Mouse (Mus musculus): Measurements from ENCODE around the gene Fgfr2. TPM values are rescaled to one million over a fixed set of nuclear protein-coding genes. Genes with fewer than 3 reads are reported as not detected.

Gene Fgfr2
- polyA plus RNA-seq, 1 experiment, result 3.0 TPM

GRCm38 (mm10) chr7:130834958-130835861 is 2287.9 kb downstream of the Fgfr2 start:
- H3K27me3 ChIP-seq (ENCODE audit: control insufficient read depth, insufficient read depth, low read length), result no peaks in the 10 kb centered on the region
- no peak overlapping the region for H3K27ac ChIP-seq (ENCODE audit: control insufficient read depth, insufficient read depth, low read depth, low read length)
- H3K4me1 ChIP-seq (ENCODE audit: control insufficient read depth, insufficient read depth, low read length), result no peaks in the 10 kb centered on the region; the same call in 1 of the 2 replicates

GRCm38 (mm10) chr7:130834299-130834698 is 2288.9 kb downstream of the Fgfr2 start:
- no peak overlapping the region for H3K4me3 ChIP-seq (ENCODE audit: control insufficient read depth, low read depth, low read length)
- TF ChIP-seq POLR2A (IDR thresholded peaks at IDR 0.05; ENCODE audit: control insufficient read depth, low read depth, low read length), result no peak
- no peak for TF ChIP-seq CTCF (IDR thresholded peaks at IDR 0.05; ENCODE audit: control insufficient read depth, insufficient read depth, insufficient replicate concordance, low read depth, low read length)

More at GRCm38 (mm10) chr7:130834958-130835861, 2287.9 kb downstream of the Fgfr2 start:
- TF ChIP-seq CTCF (IDR thresholded peaks at IDR 0.05; ENCODE audit: control insufficient read depth, insufficient read depth, insufficient replicate concordance, low read depth, low read length) (no peak), POLR2A (IDR thresholded peaks at IDR 0.05; ENCODE audit: control insufficient read depth, low read depth, low read length) (no peak)
- Histone ChIP-seq H3K4me3 (ENCODE audit: control insufficient read depth, low read depth, low read length) (no peak overlapping the region), H3K36me3 (ENCODE audit: control insufficient read depth, insufficient read depth, low read length) (no peaks in the 10 kb centered on the region)

DNA sequence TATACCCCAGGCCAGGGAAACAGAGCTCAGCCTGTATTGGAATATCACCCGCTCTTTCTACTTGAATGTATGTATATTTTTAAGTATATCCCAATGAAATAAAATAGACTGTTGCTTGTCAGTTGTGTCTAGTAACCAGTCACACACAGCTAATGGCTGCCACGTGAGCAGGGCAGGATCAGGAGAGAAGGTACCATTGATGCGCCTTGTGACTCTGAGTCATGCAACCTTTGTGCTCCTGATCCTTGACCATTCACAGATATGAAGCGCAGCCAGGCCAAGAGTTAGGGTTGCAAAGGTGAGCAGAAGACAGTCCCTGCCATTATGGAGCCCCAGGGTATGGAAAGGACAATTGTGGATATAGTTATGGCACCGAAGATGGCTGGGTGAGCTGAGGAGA is 2291.6 kb downstream of the Fgfr2 start:
- Histone ChIP-seq H3K4me3 (ENCODE audit: control insufficient read depth, low read depth, low read length) (no peak overlapping the region), H3K27me3 (ENCODE audit: control insufficient read depth, insufficient read depth, low read length) (no peaks in the 10 kb centered on the region), H3K36me3 (ENCODE audit: control insufficient read depth, insufficient read depth, low read length) (no peaks in the 10 kb centered on the region), H3K4me1 (ENCODE audit: control insufficient read depth, insufficient read depth, low read length) (no peaks in the 10 kb centered on the region; the same call in 1 of the 2 replicates), H3K27ac (ENCODE audit: control insufficient read depth, insufficient read depth, low read depth, low read length) (no peak overlapping the region)
- TF ChIP-seq CTCF (IDR thresholded peaks at IDR 0.05; ENCODE audit: control insufficient read depth, insufficient read depth, insufficient replicate concordance, low read depth, low read length) (no peak), POLR2A (IDR thresholded peaks at IDR 0.05; ENCODE audit: control insufficient read depth, low read depth, low read length) (no peak)

More at GRCm38 (mm10) chr7:130834299-130834698, 2288.9 kb downstream of the Fgfr2 start:
- H3K4me1 ChIP-seq (ENCODE audit: control insufficient read depth, insufficient read depth, low read length), result no peaks in the 10 kb centered on the region; the same call in 1 of the 2 replicates
- no peak overlapping the region for H3K27ac ChIP-seq (ENCODE audit: control insufficient read depth, insufficient read depth, low read depth, low read length)
- H3K27me3 ChIP-seq (ENCODE audit: control insufficient read depth, insufficient read depth, low read length), result no peaks in the 10 kb centered on the region
- no peaks in the 10 kb centered on the region for H3K36me3 ChIP-seq (ENCODE audit: control insufficient read depth, insufficient read depth, low read length)

DNA sequence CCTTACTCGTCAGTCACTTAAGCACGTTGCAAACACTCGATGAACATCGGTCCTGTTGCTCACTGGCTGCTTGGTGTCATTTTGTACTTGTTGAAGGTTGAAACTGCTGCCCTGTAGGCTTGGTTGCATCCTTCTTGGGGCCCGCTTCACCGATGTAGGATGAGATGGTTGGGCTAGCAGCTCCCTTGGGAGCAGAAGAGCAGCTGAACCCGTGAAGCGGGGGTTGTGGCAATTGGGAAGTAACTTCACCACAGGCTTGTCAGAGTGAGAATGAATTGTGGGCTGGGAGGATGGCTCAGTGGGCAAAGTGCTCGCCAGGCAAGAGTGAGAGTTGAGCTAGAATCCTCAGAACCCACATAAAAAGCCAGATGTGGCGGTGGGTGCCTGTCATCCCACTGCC is 2294.7 kb downstream of the Fgfr2 start:
- no peaks in the 10 kb centered on the region for H3K27me3 ChIP-seq (ENCODE audit: control insufficient read depth, insufficient read depth, low read length)
- TF ChIP-seq CTCF (IDR thresholded peaks at IDR 0.05; ENCODE audit: control insufficient read depth, insufficient read depth, insufficient replicate concordance, low read depth, low read length), result no peak
- no peak for TF ChIP-seq POLR2A (IDR thresholded peaks at IDR 0.05; ENCODE audit: control insufficient read depth, low read depth, low read length)

GRCm38 (mm10) chr7:130827844-130828403 is 2295.2 kb downstream of the Fgfr2 start:
- Histone ChIP-seq H3K27ac (ENCODE audit: control insufficient read depth, insufficient read depth, low read depth, low read length) (no peak overlapping the region), H3K27me3 (ENCODE audit: control insufficient read depth, insufficient read depth, low read length) (no peaks in the 10 kb centered on the region), H3K36me3 (ENCODE audit: control insufficient read depth, insufficient read depth, low read length) (no peaks in the 10 kb centered on the region), H3K4me1 (ENCODE audit: control insufficient read depth, insufficient read depth, low read length) (no peaks in the 10 kb centered on the region), H3K4me3 (ENCODE audit: control insufficient read depth, low read depth, low read length) (no peak overlapping the region)
- TF ChIP-seq POLR2A (IDR thresholded peaks at IDR 0.05; ENCODE audit: control insufficient read depth, low read depth, low read length), result no peak
- TF ChIP-seq CTCF (IDR thresholded peaks at IDR 0.05; ENCODE audit: control insufficient read depth, insufficient read depth, insufficient replicate concordance, low read depth, low read length), result no peak

More for the DNA sequence above, 2294.7 kb downstream of the Fgfr2 start:
- no peaks in the 10 kb centered on the region for H3K4me1 ChIP-seq (ENCODE audit: control insufficient read depth, insufficient read depth, low read length)
- H3K36me3 ChIP-seq (ENCODE audit: control insufficient read depth, insufficient read depth, low read length), result no peaks in the 10 kb centered on the region
- no peak overlapping the region for H3K4me3 ChIP-seq (ENCODE audit: control insufficient read depth, low read depth, low read length)
- H3K27ac ChIP-seq (ENCODE audit: control insufficient read depth, insufficient read depth, low read depth, low read length), result no peak overlapping the region

GRCm38 (mm10) chr7:130827431-130827830 is 2295.7 kb downstream of the Fgfr2 start:
- Histone ChIP-seq H3K4me3 (ENCODE audit: control insufficient read depth, low read depth, low read length) (no peak overlapping the region), H3K27me3 (ENCODE audit: control insufficient read depth, insufficient read depth, low read length) (no peaks in the 10 kb centered on the region), H3K36me3 (ENCODE audit: control insufficient read depth, insufficient read depth, low read length) (no peaks in the 10 kb centered on the region), H3K27ac (ENCODE audit: control insufficient read depth, insufficient read depth, low read depth, low read length) (no peak overlapping the region), H3K4me1 (ENCODE audit: control insufficient read depth, insufficient read depth, low read length) (no peaks in the 10 kb centered on the region)
- no peak for TF ChIP-seq CTCF (IDR thresholded peaks at IDR 0.05; ENCODE audit: control insufficient read depth, insufficient read depth, insufficient replicate concordance, low read depth, low read length)
- no peak for TF ChIP-seq POLR2A (IDR thresholded peaks at IDR 0.05; ENCODE audit: control insufficient read depth, low read depth, low read length)

GRCm38 (mm10) chr7:130826343-130826742 is 2296.8 kb downstream of the Fgfr2 start:
- H3K36me3 ChIP-seq (ENCODE audit: control insufficient read depth, insufficient read depth, low read length), result no peaks in the 10 kb centered on the region
- TF ChIP-seq POLR2A (IDR thresholded peaks at IDR 0.05; ENCODE audit: control insufficient read depth, low read depth, low read length), result no peak
- H3K27me3 ChIP-seq (ENCODE audit: control insufficient read depth, insufficient read depth, low read length), result no peaks in the 10 kb centered on the region
- H3K4me1 ChIP-seq (ENCODE audit: control insufficient read depth, insufficient read depth, low read length), result no peaks in the 10 kb centered on the region
- no peak overlapping the region for H3K4me3 ChIP-seq (ENCODE audit: control insufficient read depth, low read depth, low read length)
- H3K27ac ChIP-seq (ENCODE audit: control insufficient read depth, insufficient read depth, low read depth, low read length), result no peak overlapping the region
